Mouse (Mus musculus) right cerebral cortex, adult 2 months (tissue): ENCODE results near the gene Sh2d2a.
"Not testable (repeated sequence)": the region's sequence is repeated elsewhere in the genome, so short reads cannot be mapped to it uniquely, and the experiment has no call there.

Experiments used
- DNase-seq, 2 experiments: peaks; one replicate each; pipeline ENCODE4 v3.0.0; 2021 to 2022; ENCODE audit warnings: low spot score in 2 of 2

Gene Sh2d2a

GRCm38 (mm10) chr3:87855936-87856335 is 9.4 kb downstream of the Sh2d2a start:
- DNase-seq = no peak

- DNase-seq = no peak
These were observed 11.1 kb downstream of the Sh2d2a start for GRCm38 (mm10) chr3:87857666-87858065.

GRCm38 (mm10) chr3:87859813-87860212 is 13.3 kb downstream of the Sh2d2a start:
- peak; percentile 77 to 83 for DNase-seq

- DNase-seq = not testable (repeated sequence)
These were observed 17.6 kb downstream of the Sh2d2a start for GRCm38 (mm10) chr3:87864111-87864510.

- DNase-seq = no peak
These were observed 31.2 kb downstream of the Sh2d2a start for GRCm38 (mm10) chr3:87877730-87878129.

GRCm38 (mm10) chr3:87884291-87884690 is 37.7 kb downstream of the Sh2d2a start:
- DNase-seq = no peak

GRCm38 (mm10) chr3:87884708-87885251 is 38.2 kb downstream of the Sh2d2a start:
- peak; percentile 32 to 44 for DNase-seq

- DNase-seq = peak; percentile 93 to 95
These were observed 38.9 kb downstream of the Sh2d2a start, which contains the start of gene Prcc for GRCm38 (mm10) chr3:87885281-87886003. Gene Prcc (minus strand): TSS chr3:87885608.

GRCm38 (mm10) chr3:87886004-87886365 is 39.4 kb downstream of the Sh2d2a start:
- no peak for DNase-seq

GRCm38 (mm10) chr3:87886416-87886815 is 39.9 kb downstream of the Sh2d2a start:
- DNase-seq = no peak

- DNase-seq = not testable (repeated sequence)
These were observed 40.8 kb downstream of the Sh2d2a start for GRCm38 (mm10) chr3:87887400-87887799.

GRCm38 (mm10) chr3:87891481-87891880 is 44.9 kb downstream of the Sh2d2a start:
- no peak for DNase-seq

- DNase-seq = no peak
These were observed 46.9 kb downstream of the Sh2d2a start for GRCm38 (mm10) chr3:87893367-87893905.

GRCm38 (mm10) chr3:87899266-87899665 is 52.7 kb downstream of the Sh2d2a start:
- no peak for DNase-seq

- DNase-seq = no peak
These were observed 53.2 kb downstream of the Sh2d2a start for GRCm38 (mm10) chr3:87899776-87900175.

- DNase-seq = no peak
These were observed 54.6 kb downstream of the Sh2d2a start for GRCm38 (mm10) chr3:87901036-87901624.

- DNase-seq = not testable (repeated sequence)
These were observed 55.4 kb downstream of the Sh2d2a start for GRCm38 (mm10) chr3:87901959-87902358.

GRCm38 (mm10) chr3:87903821-87904220 is 57.3 kb downstream of the Sh2d2a start:
- DNase-seq = no peak
